Mouse (Mus musculus): ENCODE data around the gene Sft2d1.
"Not testable (repeated sequence)": the region's sequence is repeated elsewhere in the genome, so short reads cannot be mapped to it uniquely, and the experiment has no call there.

GRCm38 (mm10) chr17:8337159-8337558 is 26.3 kb downstream of the Sft2d1 start, which contains the start of gene Prr18:
- TF ChIP-seq USF1 (IDR thresholded peaks at IDR 0.05; ENCODE audit: low read depth); POLR2A (IDR thresholded peaks at IDR 0.05; ENCODE audit: insufficient read length, low read depth); POLR2AphosphoS2 (IDR thresholded peaks at IDR 0.05; ENCODE audit: insufficient read length, low read depth); MAX (IDR thresholded peaks at IDR 0.05; ENCODE audit: low read depth); TCF12 (IDR thresholded peaks at IDR 0.05; ENCODE audit: insufficient read depth, poor library complexity, severe bottlenecking); TCF3 (IDR thresholded peaks at IDR 0.05; ENCODE audit: insufficient read length, low read depth); MYOG (IDR thresholded peaks at IDR 0.05; ENCODE audit: control insufficient read depth in 1 of 3, insufficient read depth in 1 of 3, insufficient read length in 2 of 3, low read depth in 2 of 3); E2F4 (IDR thresholded peaks at IDR 0.05; ENCODE audit: insufficient read depth); SRF (IDR thresholded peaks at IDR 0.05; ENCODE audit: control insufficient read depth, insufficient read length, low read depth); MYOD1 (IDR thresholded peaks at IDR 0.05; ENCODE audit: control insufficient read depth in 1 of 3, insufficient read length in 2 of 3, low read depth in 2 of 3); REST (IDR thresholded peaks at IDR 0.05; ENCODE audit: insufficient read depth, insufficient read length): not testable (repeated sequence)

All from myocyte (in vitro differentiated cells).